Mouse (Mus musculus) kidney, postnatal 0 days (tissue): Measurements from ENCODE around the gene Tmem139. TPM values are rescaled to one million over a fixed set of nuclear protein-coding genes. Genes with fewer than 3 reads are reported as not detected.

Source experiments
- ATAC-seq: fragments of 200-750 bp; cut with Nextera tagmentation; replicated peaks from 2 replicates; pipeline ENCODE4 v1.8.0; 2017; ENCODE audit warnings: low read depth, moderate number of reproducible peaks, moderate TSS enrichment, moderate library complexity; ENCODE audit not compliant: low FRiP score
- DNase-seq: peaks from one replicate; pipeline ENCODE4 v3.0.0-alpha.2; 2016; ENCODE audit warnings: low spot score
- H3K27ac ChIP-seq: fragments of 300-500 bp; sonication (generic); 2 replicates; pipeline ENCODE4 v1.5.1; 2014; ENCODE audit warnings: mild to moderate bottlenecking
- H3K27me3 ChIP-seq: fragments of 300-500 bp; sonication (generic); 2 replicates; pipeline ENCODE4 v1.6.1; 2014; ENCODE audit warnings: low read length, mixed read lengths; ENCODE audit not compliant: insufficient read depth
- H3K36me3 ChIP-seq: fragments of 300-500 bp; sonication (generic); 2 replicates; pipeline ENCODE4 v1.6.1; 2014; ENCODE audit warnings: low read length, mixed read lengths; ENCODE audit not compliant: insufficient read depth
- H3K4me1 ChIP-seq: fragments of 300-500 bp; sonication (generic); replicated peaks from 2 replicates; pipeline ENCODE4 v1.6.1; 2014; ENCODE audit warnings: antibody characterized with exemption, low read length, mixed read lengths; ENCODE audit not compliant: insufficient read depth
- H3K4me2 ChIP-seq: fragments of 300-500 bp; sonication (generic); 2 replicates; pipeline ENCODE4 v1.6.1; 2014; ENCODE audit warnings: mild to moderate bottlenecking, low read length, moderate library complexity, mixed read lengths
- H3K4me3 ChIP-seq: fragments of 300-500 bp; sonication (generic); replicated peaks from 2 replicates; pipeline ENCODE4 v1.5.1; 2014; ENCODE audit warnings: low read depth, low read length
- H3K9ac ChIP-seq: fragments of 300-500 bp; sonication (generic); 2 replicates; pipeline ENCODE4 v1.6.1; 2014; ENCODE audit warnings: low read depth, low read length
- H3K9me3 ChIP-seq: fragments of 300-500 bp; sonication (generic); replicated peaks from 2 replicates; pipeline ENCODE4 v1.6.1; 2016; ENCODE audit warnings: low read length, inconsistent platforms, mixed read lengths
- CTCF ChIP-seq: IDR thresholded peaks from 2 replicates; pipeline ENCODE4 v1.5.1; 2016; ENCODE audit warnings: antibody characterized with exemption, low read depth, mild to moderate bottlenecking, moderate library complexity
- WGBS: fragments of 180-500 bp; shearing (Covaris S2); extraction: QIAGEN DNeasy Blood & Tissue Kit; methylation state at CpG from one replicate; pipeline ENCODE4 v1.1.7; 2014; 5-methylcytosine and 5-hydroxymethylcytosine counted together
- polyA plus RNA-seq: library from polyadenylated mRNA; unstranded; fragments of >200 nt; fragmentation: Nextera tagmentation; extraction: Ambion mirVana; gene quantifications from 2 replicates; pipeline ENCODE4 v1.2.1, GENCODE M21; 2015

Gene Tmem139
- polyA plus RNA-seq, 1 experiment from 2014 or later, result 7.0 TPM

- Histone ChIP-seq H3K27me3 (no peaks in the 10 kb centered on the region), H3K36me3 (no peaks in the 10 kb centered on the region), H3K4me1 (no peaks in the 10 kb centered on the region), H3K9me3 (no peaks in the 10 kb centered on the region), H3K27ac (no peak overlapping the region), H3K9ac (no peak overlapping the region), H3K4me2 (no peak overlapping the region), H3K4me3 (no peak overlapping the region)
- no peak for TF ChIP-seq CTCF
- DNase-seq, result no peak
- 83% methylated on average over 5 of the region's 5 CpGs for WGBS
- ATAC-seq, result no peak
These were observed 37.6 kb downstream of the Tmem139 start for GRCm38 (mm10) chr6:42299362-42299761.

- WGBS, result 46% methylated on average over 8 of the region's 8 CpGs
- no peak overlapping the region for H3K4me3 ChIP-seq
- H3K9me3 ChIP-seq, result no peaks in the 10 kb centered on the region
- no peak overlapping the region for H3K4me2 ChIP-seq
- no peak overlapping the region for H3K27ac ChIP-seq
- ATAC-seq, result no peak
- H3K27me3 ChIP-seq, result no peaks in the 10 kb centered on the region
- peak; percentile 52 for TF ChIP-seq CTCF
- H3K36me3 ChIP-seq, result no peaks in the 10 kb centered on the region
- H3K9ac ChIP-seq, result no peak overlapping the region
- no peak for DNase-seq
- H3K4me1 ChIP-seq, result no peaks in the 10 kb centered on the region
These were observed 48.1 kb downstream of the Tmem139 start for GRCm38 (mm10) chr6:42309816-42310378.

DNA sequence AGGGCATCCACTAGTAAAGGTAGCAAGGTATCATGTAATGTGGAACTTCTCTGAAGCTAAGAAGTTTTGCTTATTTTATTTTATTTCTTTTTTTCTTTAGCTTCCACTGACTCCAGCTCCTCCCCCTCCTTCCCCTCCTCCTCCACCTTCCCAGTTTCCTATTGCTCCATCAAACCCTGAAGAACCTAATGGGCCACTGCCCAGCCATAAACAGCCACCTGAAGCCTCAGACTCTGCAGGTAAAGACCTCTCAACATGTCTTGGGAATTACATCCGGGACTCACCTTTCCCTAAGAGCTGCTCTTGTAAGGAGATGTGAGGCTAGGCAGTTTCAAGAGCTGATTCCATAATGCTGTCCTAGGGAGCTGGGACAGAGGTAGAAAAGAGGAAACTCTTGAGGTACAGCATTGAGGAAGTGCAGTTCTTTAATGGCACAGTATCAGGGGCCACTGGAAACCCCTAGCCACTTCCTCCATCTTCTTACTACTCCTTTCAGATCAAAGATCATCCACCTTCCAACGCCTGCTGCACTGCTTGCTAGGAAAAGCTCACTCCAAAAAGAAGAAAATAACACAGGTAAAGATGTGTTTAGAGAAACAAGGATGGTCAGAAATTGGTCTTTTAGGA, 48.8 kb downstream of the Tmem139 start:
- Histone ChIP-seq H3K36me3 (no peaks in the 10 kb centered on the region), H3K4me2 (no peak overlapping the region), H3K27ac (no peak overlapping the region), H3K9ac (no peak overlapping the region), H3K4me1 (no peaks in the 10 kb centered on the region), H3K4me3 (no peak overlapping the region), H3K9me3 (no peaks in the 10 kb centered on the region), H3K27me3 (no peaks in the 10 kb centered on the region)
- DNase-seq (no peak), ATAC-seq (no peak)
- no peak for TF ChIP-seq CTCF
- WGBS, result 82% methylated on average over 2 of the region's 2 CpGs

Other genes starting within 250 kb of the Tmem139 start
- gene Sva, start 223.6 kb upstream of the Tmem139 start, polyA plus RNA-seq, result not detected in 2 replicates
- not detected in 2 replicates for gene Tas2r139, start 121.0 kb upstream of the Tmem139 start, polyA plus RNA-seq
- gene Tas2r144, start 46.6 kb upstream of the Tmem139 start, polyA plus RNA-seq, result not detected in 2 replicates
- gene Gstk1, start 16.0 kb upstream of the Tmem139 start, polyA plus RNA-seq, result 37.8 and 39.3 TPM in 2 replicates
- gene Casp2, start 3.0 kb downstream of the Tmem139 start, polyA plus RNA-seq, result 38.2 and 42.0 TPM in 2 replicates
- gene Clcn1, start 24.7 kb downstream of the Tmem139 start, polyA plus RNA-seq, result 0.29 TPM in 1 of 2 replicates, not detected in the other
- 0.05 TPM in 1 of 2 replicates, not detected in the other for gene Fam131b, start 62.7 kb downstream of the Tmem139 start, polyA plus RNA-seq
- 92.9 and 103 TPM in 2 replicates for gene Zyx, start 87.7 kb downstream of the Tmem139 start, polyA plus RNA-seq
- 6.6 and 6.9 TPM in 2 replicates for gene Epha1, start 111.3 kb downstream of the Tmem139 start, polyA plus RNA-seq
- not detected in 2 replicates for gene Tas2r143, start 138.3 kb downstream of the Tmem139 start, polyA plus RNA-seq
- not detected in 2 replicates for gene Tas2r135, start 143.5 kb downstream of the Tmem139 start, polyA plus RNA-seq
- not detected in 2 replicates for gene Tas2r126, start 172.6 kb downstream of the Tmem139 start, polyA plus RNA-seq
- gene Olfr458, start 203.2 kb downstream of the Tmem139 start, polyA plus RNA-seq, result 0.12 TPM in 1 of 2 replicates, not detected in the other
- gene Olfr457, start 214.4 kb downstream of the Tmem139 start, polyA plus RNA-seq, result not detected in 2 replicates
- not detected in 2 replicates for gene Olfr456, start 225.2 kb downstream of the Tmem139 start, polyA plus RNA-seq